Mouse (Mus musculus) small intestine, adult 2 months (tissue): ENCODE measurements around the gene Mrpl4.

Experiments
- CTCF ChIP-seq: fragments of 200-500 bp; IDR thresholded peaks from 2 replicates; pipeline ENCODE4 v1.5.1; 2012; ENCODE audit warnings: low read depth, mild to moderate bottlenecking, control low read depth, inconsistent platforms, low read length, moderate library complexity, mixed read lengths; ENCODE audit not compliant: insufficient replicate concordance, insufficient read length; ENCODE audit errors: extremely low read depth
- POLR2A ChIP-seq: fragments of 200-500 bp; IDR thresholded peaks from 2 replicates; pipeline ENCODE4 v1.6.1; 2012; ENCODE audit warnings: low read depth, mild to moderate bottlenecking, control low read depth, inconsistent platforms, low read length, moderate library complexity

- TF ChIP-seq POLR2A (no peak), CTCF (no peak)
Observed at GRCm38 (mm10) chr9:21022288-21022687, 19.8 kb downstream of the Mrpl4 start.
